Mouse (Mus musculus) small intestine, adult 2 months (tissue): ENCODE measurements around the gene Lrrc9. TPM values are rescaled to one million over a fixed set of nuclear protein-coding genes. Genes with fewer than 3 reads are reported as not detected.

ENCODE experiments used
- H3K27ac ChIP-seq: fragments of 200-500 bp; 2 replicates; pipeline ENCODE4 v1.5.1; 2012; ENCODE audit warnings: low read depth, low read length, control low read depth, inconsistent platforms; ENCODE audit not compliant: insufficient read depth
- H3K27me3 ChIP-seq: fragments of 200-500 bp; 2 replicates; pipeline ENCODE4 v1.6.1; 2012; ENCODE audit warnings: mild to moderate bottlenecking, moderate library complexity, low read length, inconsistent platforms; ENCODE audit not compliant: control insufficient read depth, insufficient read depth
- H3K36me3 ChIP-seq: fragments of 200-500 bp; 2 replicates; pipeline ENCODE4 v1.6.1; 2012; ENCODE audit warnings: mild to moderate bottlenecking, low read length, control low read depth, inconsistent platforms; ENCODE audit not compliant: control insufficient read depth, insufficient read depth
- H3K4me1 ChIP-seq: fragments of 200-500 bp; 2 replicates; pipeline ENCODE4 v1.6.1; 2012; ENCODE audit warnings: low read length, inconsistent platforms, mixed read lengths; ENCODE audit not compliant: control insufficient read depth, insufficient read depth, insufficient read length
- H3K4me3 ChIP-seq: fragments of 200-500 bp; 2 replicates; pipeline ENCODE4 v1.5.1; 2012; ENCODE audit warnings: low read depth, mild to moderate bottlenecking, control low read depth, inconsistent platforms, low read length, moderate library complexity
- CTCF ChIP-seq: fragments of 200-500 bp; IDR thresholded peaks from 2 replicates; pipeline ENCODE4 v1.5.1; 2012; ENCODE audit warnings: low read depth, mild to moderate bottlenecking, control low read depth, inconsistent platforms, low read length, moderate library complexity, mixed read lengths; ENCODE audit not compliant: insufficient replicate concordance, insufficient read length; ENCODE audit errors: extremely low read depth
- POLR2A ChIP-seq: fragments of 200-500 bp; IDR thresholded peaks from 2 replicates; pipeline ENCODE4 v1.6.1; 2012; ENCODE audit warnings: low read depth, mild to moderate bottlenecking, control low read depth, inconsistent platforms, low read length, moderate library complexity
- WGBS: fragments of 180-500 bp; shearing (Covaris S2); methylation state at CpG from one replicate; pipeline ENCODE4 v1.1.7; 2018; 5-methylcytosine and 5-hydroxymethylcytosine counted together
- polyA plus RNA-seq: library from polyadenylated mRNA; depleted of rRNA; stranded (reverse); fragments of >200 nt; gene quantifications from 2 replicates; pipeline ENCODE4 v1.2.3, GENCODE M21; 2012; rRNA removed

Lrrc9 gene
- polyA plus RNA-seq, result 0.09 TPM in 1 of 2 replicates, not detected in the other

DNA sequence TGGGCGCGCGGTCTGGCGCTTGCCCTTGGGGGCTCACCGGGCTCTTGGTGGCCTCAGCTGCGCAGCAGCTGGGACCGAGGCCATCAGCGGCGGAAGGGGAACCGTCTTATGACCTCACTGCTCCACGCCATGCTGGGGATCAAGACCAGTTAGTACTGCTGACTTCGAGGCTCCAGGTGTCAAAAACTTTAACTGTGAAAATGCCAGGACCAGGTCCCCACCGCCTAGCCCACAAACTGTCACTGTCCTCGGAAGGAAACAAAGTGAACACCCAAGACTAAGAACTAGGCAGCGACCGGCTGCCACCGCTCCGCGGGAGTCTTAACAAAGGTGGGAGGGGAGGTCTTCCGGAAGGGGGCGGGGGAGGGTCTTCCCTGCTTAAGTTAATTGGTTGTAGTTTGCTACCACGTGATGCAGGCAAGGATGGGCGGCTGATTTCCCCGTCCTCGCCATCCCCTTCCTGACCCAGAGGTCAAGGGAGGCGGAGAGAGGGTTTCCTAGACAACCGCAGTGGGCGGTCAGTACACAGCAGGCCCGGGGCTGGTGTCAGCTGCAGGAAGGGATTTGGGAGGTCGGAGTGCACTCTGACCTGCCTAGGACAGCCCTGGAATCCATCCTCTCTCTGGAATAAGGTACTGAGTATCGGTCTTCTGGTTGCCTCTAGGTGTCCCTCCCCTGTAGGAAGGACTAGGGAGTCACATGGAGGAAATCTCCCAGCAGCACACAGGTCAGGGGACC lies at the start of gene Lrrc9:
TSS of gene Lrrc9 (plus strand) at position 28 of the 738 bp plus-strand sequence.
- Histone ChIP-seq H3K27me3 (0 out of 2 replicates have a peak, but pooled peaks cover 9% of the 10 kb centered on the region), H3K4me3 (peak within 1 kb of the TSS; percentile 41), H3K4me1 (peaks cover 3% of the 10 kb centered on the region; the same call in 1 of the 2 replicates), H3K36me3 (no peaks in the 10 kb centered on the region), H3K27ac (no peak within 1 kb of the TSS)
- TF ChIP-seq CTCF (no peak), POLR2A (no peak)
- 5% methylated on average over 31 of the region's 31 CpGs for WGBS

DNA sequence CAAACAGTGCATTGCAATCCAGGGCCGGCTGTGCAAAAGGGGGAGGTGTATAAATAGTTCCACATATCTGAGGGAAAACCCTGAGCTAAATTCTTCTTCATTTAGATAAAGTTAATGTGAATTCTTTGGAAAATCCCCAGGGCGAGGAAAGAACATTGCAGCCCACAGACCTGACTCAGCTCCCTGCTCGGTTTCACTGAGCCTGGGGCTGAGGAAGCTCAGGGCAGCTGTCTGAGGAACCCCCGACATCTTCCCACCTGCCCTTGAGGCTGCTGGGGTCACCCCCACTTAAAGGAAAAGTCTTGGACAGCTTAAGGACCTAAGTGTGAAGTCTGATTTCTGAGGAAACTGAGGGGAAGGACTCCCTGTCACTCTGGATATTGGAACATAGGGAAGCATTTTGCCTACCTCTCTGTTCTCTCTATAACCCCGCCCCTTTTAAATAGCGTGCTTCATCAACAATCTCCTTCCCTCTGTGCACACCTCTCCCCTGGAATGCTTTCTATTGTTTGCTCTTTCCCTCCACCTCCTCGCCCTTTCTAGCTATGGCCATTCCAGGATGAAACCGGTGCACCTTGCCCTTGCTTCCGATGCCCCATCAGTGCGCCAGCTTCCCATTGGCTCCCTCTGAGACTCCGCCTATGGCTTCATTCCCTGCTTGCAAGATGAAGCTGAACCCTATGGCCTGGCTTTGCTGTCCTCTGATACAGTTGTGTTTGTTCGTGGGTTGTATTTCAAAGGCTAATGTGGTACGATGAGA lies 48.4 kb upstream of the Lrrc9 start:
- no peaks in the 10 kb centered on the region for H3K36me3 ChIP-seq
- no peak for TF ChIP-seq CTCF
- TF ChIP-seq POLR2A, result no peak
- no peak overlapping the region for H3K4me3 ChIP-seq
- H3K4me1 ChIP-seq, result no peaks in the 10 kb centered on the region
- H3K27me3 ChIP-seq, result no peaks in the 10 kb centered on the region
- H3K27ac ChIP-seq, result no peak overlapping the region
- 42% methylated on average over 13 of the region's 13 CpGs for WGBS

DNA sequence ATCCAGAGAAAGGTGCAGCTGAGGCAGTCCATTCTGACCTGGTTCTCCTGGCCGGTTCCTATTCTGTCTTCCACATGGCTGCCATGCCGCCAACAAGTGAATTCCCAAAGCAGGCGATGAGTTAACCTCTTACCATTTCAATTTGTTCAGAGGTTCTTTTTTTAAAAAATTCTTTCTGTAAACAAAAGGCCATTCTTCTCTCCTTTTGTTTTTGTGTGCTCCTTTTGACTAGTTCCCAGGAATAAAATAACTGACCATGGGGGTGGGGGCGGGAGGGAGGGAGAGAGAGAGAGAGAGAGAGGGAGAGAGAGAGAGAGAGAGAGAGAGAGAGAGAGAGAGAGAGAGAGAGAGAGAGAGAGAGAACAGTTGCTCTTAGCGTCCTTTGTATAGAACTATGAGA lies 36.6 kb upstream of the Lrrc9 start:
- no peak overlapping the region for H3K4me3 ChIP-seq
- 64% methylated on average over 5 of the region's 5 CpGs for WGBS
- no peaks in the 10 kb centered on the region for H3K4me1 ChIP-seq
- no peaks in the 10 kb centered on the region for H3K36me3 ChIP-seq
- H3K27ac ChIP-seq, result no peak overlapping the region
- H3K27me3 ChIP-seq, result peaks cover 23% of the 10 kb centered on the region
- TF ChIP-seq POLR2A (no peak), CTCF (no peak)

DNA sequence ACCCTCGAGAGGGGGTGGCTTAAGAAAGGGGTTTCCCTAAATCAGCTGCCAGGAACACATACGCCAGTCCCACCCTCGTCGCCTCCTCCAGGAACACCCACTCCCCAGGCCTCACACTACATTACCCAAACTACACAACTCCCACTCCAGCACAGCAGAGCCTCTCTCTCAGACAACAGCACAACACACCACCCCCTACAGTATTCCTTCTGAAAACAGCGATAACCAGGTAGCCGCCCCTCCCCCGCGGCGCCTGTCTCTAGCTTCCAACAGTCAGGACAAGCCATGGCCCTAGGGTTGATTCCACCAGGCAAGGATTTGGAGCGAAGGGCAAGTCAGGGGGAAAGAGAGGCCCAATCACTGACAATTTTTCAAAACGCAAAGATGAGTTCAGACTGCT lies 34.5 kb upstream of the Lrrc9 start:
- 21% methylated on average over 11 of the region's 11 CpGs for WGBS
- H3K27ac ChIP-seq, result no peak overlapping the region
- H3K4me1 ChIP-seq, result no peaks in the 10 kb centered on the region
- no peaks in the 10 kb centered on the region for H3K36me3 ChIP-seq
- peaks cover 23% of the 10 kb centered on the region for H3K27me3 ChIP-seq
- TF ChIP-seq POLR2A, result no peak
- TF ChIP-seq CTCF, result no peak
- peak overlapping the region; percentile 40 for H3K4me3 ChIP-seq

DNA sequence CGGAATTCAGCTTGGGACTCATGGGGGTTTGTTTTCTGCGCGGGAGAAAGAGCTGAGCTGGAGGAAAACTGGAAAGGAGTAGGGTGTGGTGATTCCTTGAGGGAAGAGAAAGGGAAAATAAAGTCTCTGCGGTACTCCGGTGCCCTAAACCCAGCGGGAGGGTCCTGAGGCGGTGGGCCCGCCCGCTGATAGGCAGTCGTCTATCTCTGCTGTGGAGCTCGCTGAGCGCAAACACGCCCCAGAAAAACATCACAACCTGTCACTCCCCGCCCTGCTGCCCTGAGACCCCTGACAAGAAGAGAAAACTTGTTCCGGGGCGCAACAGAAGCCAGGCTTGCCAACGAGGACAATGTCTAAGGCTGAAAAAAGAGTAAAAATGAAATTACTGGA lies 34.0 kb upstream of the Lrrc9 start:
- no peaks in the 10 kb centered on the region for H3K36me3 ChIP-seq
- no peak overlapping the region for H3K27ac ChIP-seq
- WGBS, result 3% methylated on average over 17 of the region's 17 CpGs
- peaks cover 23% of the 10 kb centered on the region for H3K27me3 ChIP-seq
- H3K4me3 ChIP-seq, result peak overlapping the region; percentile 55
- no peaks in the 10 kb centered on the region for H3K4me1 ChIP-seq
- TF ChIP-seq POLR2A, result no peak
- TF ChIP-seq CTCF, result no peak

DNA sequence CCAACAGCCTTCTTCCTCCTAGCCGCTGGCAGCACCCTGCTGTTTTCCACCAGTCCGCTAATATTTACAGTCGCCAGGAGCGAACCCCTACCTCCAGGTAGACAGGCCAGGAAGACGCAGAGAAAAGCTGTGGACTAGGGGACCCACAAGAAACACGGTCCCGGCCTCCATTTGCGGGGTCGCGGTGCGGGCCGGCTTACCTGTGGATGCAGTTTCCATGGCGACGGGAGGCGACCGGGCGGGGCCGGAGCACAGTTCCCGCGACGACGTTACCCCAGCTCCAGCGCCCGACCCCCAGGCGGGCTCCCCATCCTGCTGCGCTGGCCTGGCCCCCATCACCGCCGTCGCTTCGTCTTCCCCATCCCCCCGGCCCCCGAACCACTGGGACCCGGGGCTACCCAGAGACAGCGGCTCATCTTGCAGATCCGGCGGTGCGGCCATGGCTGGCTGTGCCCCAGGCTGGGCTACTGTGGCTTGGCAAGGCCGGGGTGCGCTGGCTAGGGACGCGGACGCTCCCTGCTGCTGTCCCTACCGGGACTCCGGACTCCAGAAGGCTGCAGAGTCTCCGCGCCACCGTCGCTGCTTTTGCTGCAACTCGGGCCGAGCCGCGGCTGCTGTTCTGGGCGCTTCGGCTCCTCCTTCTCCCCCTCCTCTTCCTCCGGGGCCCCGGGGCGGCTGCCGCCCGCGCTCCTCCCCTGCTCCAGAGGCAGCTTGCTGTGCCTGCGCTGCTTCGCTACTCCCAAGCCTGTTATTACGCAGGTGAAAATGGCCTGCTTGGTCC lies 33.4 kb upstream of the Lrrc9 start:
- TF ChIP-seq CTCF, result no peak
- no peak for TF ChIP-seq POLR2A
- no peaks in the 10 kb centered on the region for H3K36me3 ChIP-seq
- WGBS, result under 1% methylated on average over 63 of the region's 63 CpGs
- H3K4me3 ChIP-seq, result peak overlapping the region; percentile 55
- H3K27me3 ChIP-seq, result peaks cover 23% of the 10 kb centered on the region
- no peak overlapping the region for H3K27ac ChIP-seq
- no peaks in the 10 kb centered on the region for H3K4me1 ChIP-seq

DNA sequence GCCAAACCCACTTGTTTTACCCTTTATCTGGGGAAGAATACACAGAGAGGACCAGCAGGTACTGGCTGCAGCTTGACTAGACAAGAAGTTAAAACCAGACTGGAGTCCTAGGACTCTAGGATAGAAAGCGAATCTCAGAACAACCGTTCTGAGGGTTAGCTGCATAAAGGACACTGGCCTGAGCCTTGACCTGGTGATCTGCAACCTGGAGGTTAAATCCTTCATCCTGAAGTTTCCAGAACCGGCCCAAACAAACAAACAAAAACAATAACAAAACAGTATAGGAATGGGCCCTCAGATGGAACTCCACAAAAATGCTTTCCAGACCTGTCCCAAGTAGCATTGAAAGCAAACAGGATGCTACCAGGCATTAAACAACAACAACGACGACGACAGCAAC lies 32.7 kb upstream of the Lrrc9 start, which contains the start of gene Rtn1:
TSS of gene Rtn1 (minus strand) at position 101 of the 400 bp plus-strand sequence.
- TF ChIP-seq CTCF, result no peak
- TF ChIP-seq POLR2A, result no peak
- peak within 1 kb of the TSS; percentile 55 for H3K4me3 ChIP-seq
- 49% methylated on average over 6 of the region's 6 CpGs for WGBS

More for the DNA sequence above, 32.7 kb upstream of the Lrrc9 start, which contains the start of gene Rtn1:
- Histone ChIP-seq H3K27me3 (peaks cover 23% of the 10 kb centered on the region), H3K36me3 (no peaks in the 10 kb centered on the region), H3K27ac (no peak within 1 kb of the TSS), H3K4me1 (no peaks in the 10 kb centered on the region)
